Mouse (Mus musculus) thymus, adult 2 months (tissue): ENCODE measurements around the gene Hyal4. TPM values are rescaled to one million over a fixed set of nuclear protein-coding genes. Genes with fewer than 3 reads are reported as not detected.

Source experiments
- DNase-seq: peaks from one replicate; pipeline ENCODE4 v3.0.0; 2021
- H3K27ac ChIP-seq: fragments of 200-500 bp; 2 replicates; pipeline ENCODE4 v1.5.1; 2012; ENCODE audit warnings: low read length, control low read depth; ENCODE audit not compliant: control insufficient read depth, insufficient read depth
- H3K27me3 ChIP-seq: fragments of 200-500 bp; 2 replicates; pipeline ENCODE4 v1.6.1; 2012; ENCODE audit warnings: mild to moderate bottlenecking, low read length, moderate library complexity, mixed read lengths; ENCODE audit not compliant: control insufficient read depth, insufficient read depth
- H3K36me3 ChIP-seq: fragments of 200-500 bp; 2 replicates; pipeline ENCODE4 v1.6.1; 2012; ENCODE audit warnings: mild to moderate bottlenecking, low read length, moderate library complexity; ENCODE audit not compliant: control insufficient read depth, insufficient read depth
- H3K4me1 ChIP-seq: fragments of 200-500 bp; replicated peaks from 2 replicates; pipeline ENCODE4 v1.6.1; 2012; ENCODE audit warnings: low read length; ENCODE audit not compliant: control insufficient read depth, insufficient read depth
- H3K4me3 ChIP-seq: fragments of 200-500 bp; 2 replicates; pipeline ENCODE4 v1.5.1; 2012; ENCODE audit warnings: mild to moderate bottlenecking, low read length, control low read depth, moderate library complexity; ENCODE audit not compliant: control insufficient read depth, insufficient read depth
- CTCF ChIP-seq: fragments of 200-500 bp; IDR thresholded peaks from 2 replicates; pipeline ENCODE4 v1.5.1; 2012; ENCODE audit warnings: mild to moderate bottlenecking, control low read depth, low read length, moderate library complexity, borderline replicate concordance; ENCODE audit not compliant: control insufficient read depth, poor library complexity, insufficient read depth; ENCODE audit errors: extremely low read depth
- POLR2A ChIP-seq: fragments of 200-500 bp; IDR thresholded peaks from 2 replicates; pipeline ENCODE4 v1.6.1; 2012; ENCODE audit warnings: mild to moderate bottlenecking, low read length, control low read depth, moderate library complexity; ENCODE audit not compliant: control insufficient read depth, poor library complexity, insufficient read depth; ENCODE audit errors: extremely low read depth
- WGBS: fragments of 180-500 bp; shearing (Covaris S2); methylation state at CpG from one replicate; pipeline ENCODE4 v1.1.7; 2018; 5-methylcytosine and 5-hydroxymethylcytosine counted together
- polyA plus RNA-seq: library from polyadenylated mRNA; depleted of rRNA; stranded (reverse); fragments of >200 nt; gene quantifications from 2 replicates; pipeline ENCODE4 v1.2.3, GENCODE M21; 2012; rRNA removed

The Hyal4 gene
- polyA plus RNA-seq, result not detected in 2 replicates

- DNase-seq, result no peak
- Histone ChIP-seq H3K27ac (no peak within 1 kb of the TSS), H3K36me3 (no peaks in the 10 kb centered on the region), H3K4me1 (no peaks in the 10 kb centered on the region), H3K27me3 (no peaks in the 10 kb centered on the region), H3K4me3 (no peak within 1 kb of the TSS)
- 84% methylated on average over 4 of the region's 4 CpGs for WGBS
- TF ChIP-seq POLR2A (no peak), CTCF (no peak)
Observed at GRCm38 (mm10) chr6:24748029-24748428, at the start of gene Hyal4. TSS of gene Hyal4 (plus strand) at chr6:24748329.

- no peak for TF ChIP-seq CTCF
- no peak for TF ChIP-seq POLR2A
- no peaks in the 10 kb centered on the region for H3K27me3 ChIP-seq
- H3K4me3 ChIP-seq, result no peak overlapping the region
- DNase-seq, result no peak
- WGBS, result 80% methylated on average over 5 of the region's 5 CpGs
- H3K36me3 ChIP-seq, result no peaks in the 10 kb centered on the region
- no peak overlapping the region for H3K27ac ChIP-seq
- no peaks in the 10 kb centered on the region for H3K4me1 ChIP-seq
Observed at GRCm38 (mm10) chr6:24707090-24707489, 41.0 kb upstream of the Hyal4 start.

GRCm38 (mm10) chr6:24707499-24707898 is 40.6 kb upstream of the Hyal4 start:
- no peak for DNase-seq
- Histone ChIP-seq H3K4me1 (no peaks in the 10 kb centered on the region), H3K27me3 (no peaks in the 10 kb centered on the region), H3K36me3 (no peaks in the 10 kb centered on the region), H3K4me3 (no peak overlapping the region), H3K27ac (no peak overlapping the region)
- 63% methylated on average over 2 of the region's 2 CpGs for WGBS
- no peak for TF ChIP-seq POLR2A
- no peak for TF ChIP-seq CTCF

GRCm38 (mm10) chr6:24721317-24722099 is 26.6 kb upstream of the Hyal4 start:
- H3K4me3 ChIP-seq, result no peak overlapping the region
- no peaks in the 10 kb centered on the region for H3K4me1 ChIP-seq
- no peak overlapping the region for H3K27ac ChIP-seq
- H3K36me3 ChIP-seq, result no peaks in the 10 kb centered on the region
- WGBS, result 35% methylated on average over 13 of the region's 13 CpGs
- TF ChIP-seq CTCF, result no peak
- no peak for TF ChIP-seq POLR2A
- H3K27me3 ChIP-seq, result no peaks in the 10 kb centered on the region
- no peak for DNase-seq

GRCm38 (mm10) chr6:24728130-24728529 is 20.0 kb upstream of the Hyal4 start:
- TF ChIP-seq POLR2A (no peak), CTCF (no peak)
- no peak for DNase-seq
- Histone ChIP-seq H3K27ac (no peak overlapping the region), H3K4me1 (no peaks in the 10 kb centered on the region), H3K27me3 (no peaks in the 10 kb centered on the region), H3K4me3 (no peak overlapping the region), H3K36me3 (no peaks in the 10 kb centered on the region)
- 23% methylated on average over 1 of the region's 1 CpGs for WGBS

- H3K4me1 ChIP-seq, result no peaks in the 10 kb centered on the region
- WGBS, result 90% methylated on average over 3 of the region's 3 CpGs
- no peak for TF ChIP-seq POLR2A
- TF ChIP-seq CTCF, result no peak
Observed at GRCm38 (mm10) chr6:24732945-24733344, 15.2 kb upstream of the Hyal4 start, which contains the start of gene Hyal6. TSS of gene Hyal6 (plus strand) at chr6:24733245.

GRCm38 (mm10) chr6:24734565-24734964 is 13.6 kb upstream of the Hyal4 start:
- no peak overlapping the region for H3K4me3 ChIP-seq
- H3K4me1 ChIP-seq, result no peaks in the 10 kb centered on the region
- DNase-seq, result no peak
- H3K36me3 ChIP-seq, result no peaks in the 10 kb centered on the region
- H3K27ac ChIP-seq, result no peak overlapping the region
- TF ChIP-seq CTCF (no peak), POLR2A (no peak)
- 93% methylated on average over 6 of the region's 6 CpGs for WGBS
- H3K27me3 ChIP-seq, result no peaks in the 10 kb centered on the region

More at GRCm38 (mm10) chr6:24732945-24733344, 15.2 kb upstream of the Hyal4 start, which contains the start of gene Hyal6:
- Histone ChIP-seq H3K4me3 (no peak within 1 kb of the TSS), H3K36me3 (no peaks in the 10 kb centered on the region), H3K27ac (no peak within 1 kb of the TSS), H3K27me3 (no peaks in the 10 kb centered on the region)
- no peak for DNase-seq
